Mouse (Mus musculus) testis, adult 2 months (tissue): Measurements from ENCODE around the gene Gm11042. TPM values are rescaled to one million over a fixed set of nuclear protein-coding genes. Genes with fewer than 3 reads are reported as not detected.
A peak's percentile ranks its signal among the peaks of the same experiment; 100 is the strongest.

Experiments used
- H3K27ac ChIP-seq: fragments of 200-500 bp; 2 replicates; pipeline ENCODE4 v1.5.1; 2012; ENCODE audit warnings: low read depth, low read length; ENCODE audit not compliant: control insufficient read depth, insufficient read depth
- H3K27me3 ChIP-seq: fragments of 200-500 bp; 2 replicates; pipeline ENCODE4 v1.6.1; 2012; ENCODE audit warnings: mild to moderate bottlenecking, low read length, moderate library complexity; ENCODE audit not compliant: control insufficient read depth, insufficient read depth
- H3K36me3 ChIP-seq: fragments of 200-500 bp; 2 replicates; pipeline ENCODE4 v1.6.1; 2012; ENCODE audit warnings: mild to moderate bottlenecking, low read length; ENCODE audit not compliant: control insufficient read depth, insufficient read depth
- H3K4me1 ChIP-seq: fragments of 200-500 bp; 2 replicates; pipeline ENCODE4 v1.6.1; 2012; ENCODE audit warnings: low read length; ENCODE audit not compliant: control insufficient read depth, insufficient read depth
- H3K4me3 ChIP-seq: fragments of 200-500 bp; 2 replicates; pipeline ENCODE4 v1.5.1; 2012; ENCODE audit warnings: low read depth, mild to moderate bottlenecking, low read length, moderate library complexity, mixed read lengths; ENCODE audit not compliant: control insufficient read depth
- CTCF ChIP-seq: fragments of 200-500 bp; IDR thresholded peaks from 2 replicates; pipeline ENCODE4 v1.5.1; 2012; ENCODE audit warnings: low read depth, mild to moderate bottlenecking, inconsistent platforms, low read length, moderate library complexity; ENCODE audit not compliant: control insufficient read depth, insufficient read depth, insufficient replicate concordance
- POLR2A ChIP-seq: fragments of 200-500 bp; IDR thresholded peaks from 2 replicates; pipeline ENCODE4 v1.6.1; 2012; ENCODE audit warnings: low read depth, mild to moderate bottlenecking, inconsistent platforms, low read length, moderate library complexity; ENCODE audit not compliant: control insufficient read depth
- polyA plus RNA-seq: library from polyadenylated mRNA; depleted of rRNA; stranded (reverse); fragments of >200 nt; gene quantifications from 2 replicates; pipeline ENCODE4 v1.2.3, GENCODE M21; 2012

Gene Gm11042
- polyA plus RNA-seq, 1 experiment = not detected

GRCm38 (mm10) chr12:74333706-74334105 lies 17.5 kb upstream of the Gm11042 start:
- Histone ChIP-seq H3K4me1 (no peaks in the 10 kb centered on the region), H3K4me3 (no peak overlapping the region; the same call in 1 of the 2 replicates), H3K27me3 (no peaks in the 10 kb centered on the region), H3K27ac (no peak overlapping the region), H3K36me3 (no peaks in the 10 kb centered on the region)
- TF ChIP-seq POLR2A (no peak), CTCF (no peak)

GRCm38 (mm10) chr12:74333016-74333415 lies 16.8 kb upstream of the Gm11042 start:
- Histone ChIP-seq H3K27me3 (no peaks in the 10 kb centered on the region), H3K4me1 (no peaks in the 10 kb centered on the region), H3K4me3 (no peak overlapping the region), H3K27ac (no peak overlapping the region), H3K36me3 (no peaks in the 10 kb centered on the region)
- TF ChIP-seq POLR2A = no peak
- peak; percentile 91; the same call in 1 of the 2 replicates for TF ChIP-seq CTCF

- Histone ChIP-seq H3K4me1 (no peaks in the 10 kb centered on the region), H3K4me3 (no peak overlapping the region), H3K36me3 (no peaks in the 10 kb centered on the region), H3K27me3 (no peaks in the 10 kb centered on the region), H3K27ac (no peak overlapping the region)
- TF ChIP-seq CTCF = no peak
- TF ChIP-seq POLR2A = no peak
These were observed 13.6 kb upstream of the Gm11042 start for GRCm38 (mm10) chr12:74329759-74330158.

GRCm38 (mm10) chr12:74326644-74327043 lies 10.4 kb upstream of the Gm11042 start:
- Histone ChIP-seq H3K27ac (no peak overlapping the region), H3K27me3 (no peaks in the 10 kb centered on the region), H3K4me3 (no peak overlapping the region), H3K36me3 (no peaks in the 10 kb centered on the region), H3K4me1 (no peaks in the 10 kb centered on the region)
- TF ChIP-seq POLR2A = no peak
- no peak for TF ChIP-seq CTCF

GRCm38 (mm10) chr12:74321981-74322380 lies 5.8 kb upstream of the Gm11042 start:
- H3K27me3 ChIP-seq = no peaks in the 10 kb centered on the region
- peaks cover 5% of the 10 kb centered on the region for H3K4me1 ChIP-seq
- no peak for TF ChIP-seq POLR2A
- TF ChIP-seq CTCF = no peak
- no peaks in the 10 kb centered on the region for H3K36me3 ChIP-seq
- H3K27ac ChIP-seq = no peak overlapping the region
- no peak overlapping the region for H3K4me3 ChIP-seq

GRCm38 (mm10) chr12:74320318-74320717 lies 4.1 kb upstream of the Gm11042 start:
- no peaks in the 10 kb centered on the region for H3K27me3 ChIP-seq
- H3K27ac ChIP-seq = no peak overlapping the region
- no peaks in the 10 kb centered on the region for H3K36me3 ChIP-seq
- TF ChIP-seq CTCF (peak; percentile 80; the same call in 1 of the 2 replicates), POLR2A (no peak)
- peaks cover 6% of the 10 kb centered on the region for H3K4me1 ChIP-seq
- H3K4me3 ChIP-seq = no peak overlapping the region

GRCm38 (mm10) chr12:74316989-74317759 lies 980 bp upstream of the Gm11042 start:
- Histone ChIP-seq H3K36me3 (no peaks in the 10 kb centered on the region), H3K4me1 (peaks cover 6% of the 10 kb centered on the region), H3K27ac (no peak overlapping the region), H3K27me3 (no peaks in the 10 kb centered on the region), H3K4me3 (peak overlapping the region; percentile 41; the same call in 1 of the 2 replicates)
- peak; percentile 35; the same call in 1 of the 2 replicates for TF ChIP-seq CTCF
- no peak for TF ChIP-seq POLR2A
